Mouse (Mus musculus) stomach, embryonic 14.5 days (tissue): ENCODE data around the gene Plppr3. TPM values are rescaled to one million over a fixed set of nuclear protein-coding genes. Genes with fewer than 3 reads are reported as not detected.
A peak's percentile ranks its signal among the peaks of the same experiment; 100 is the strongest.

Source experiments
- ATAC-seq: fragments of 200-750 bp; cut with Nextera tagmentation; 2 replicates; pipeline ENCODE4 v1.8.0; 2017; ENCODE audit warnings: low read depth, moderate TSS enrichment; ENCODE audit not compliant: insufficient number of reproducible peaks, insufficient read depth, low FRiP score
- H3K27ac ChIP-seq: fragments of 300-500 bp; sonication (generic); 2 replicates; pipeline ENCODE4 v1.5.1; 2014; ENCODE audit warnings: mild to moderate bottlenecking, low read length, moderate library complexity, mixed read lengths
- H3K27me3 ChIP-seq: fragments of 300-500 bp; sonication (generic); 2 replicates; pipeline ENCODE4 v1.6.1; 2014; ENCODE audit warnings: low read length, control low read depth, mixed read lengths; ENCODE audit not compliant: control insufficient read depth, insufficient read depth
- H3K36me3 ChIP-seq: fragments of 300-500 bp; sonication (generic); 2 replicates; pipeline ENCODE4 v1.6.1; 2014; ENCODE audit warnings: mild to moderate bottlenecking, control low read depth, low read length, moderate library complexity, mixed read lengths; ENCODE audit not compliant: control insufficient read depth, insufficient read depth
- H3K4me1 ChIP-seq: fragments of 300-500 bp; sonication (generic); 2 replicates; pipeline ENCODE4 v1.6.1; 2014; ENCODE audit warnings: low read length, control low read depth, mixed read lengths; ENCODE audit not compliant: control insufficient read depth, insufficient read depth
- H3K4me2 ChIP-seq: fragments of 300-500 bp; sonication (generic); replicated peaks from 2 replicates; pipeline ENCODE4 v1.6.1; 2014; ENCODE audit warnings: low read depth, low read length, control low read depth
- H3K4me3 ChIP-seq: fragments of 300-500 bp; sonication (generic); 2 replicates; pipeline ENCODE4 v1.5.1; 2014; ENCODE audit warnings: low read depth, low read length, control low read depth
- H3K9ac ChIP-seq: fragments of 300-500 bp; sonication (generic); replicated peaks from 2 replicates; pipeline ENCODE4 v1.6.1; 2014; ENCODE audit warnings: low read depth, mild to moderate bottlenecking, control low read depth, low read length, moderate library complexity, mixed read lengths
- H3K9me3 ChIP-seq: fragments of 300-500 bp; sonication (generic); 2 replicates; pipeline ENCODE4 v1.6.1; 2016; ENCODE audit warnings: low read depth, low read length, control low read depth; ENCODE audit not compliant: control insufficient read depth
- WGBS: fragments of 180-500 bp; shearing (Covaris S2); extraction: QIAGEN DNeasy Blood & Tissue Kit; methylation state at CpG from one replicate; pipeline ENCODE4 v1.1.7; 2014; 5-methylcytosine and 5-hydroxymethylcytosine counted together
- polyA plus RNA-seq: library from polyadenylated mRNA; unstranded; fragments of >200 nt; fragmentation: Nextera tagmentation; extraction: Ambion mirVana; gene quantifications from 2 replicates; pipeline ENCODE4 v1.2.1, GENCODE M21; 2014

The Plppr3 gene
- polyA plus RNA-seq, 1 experiment from 2014 or later, result 51.7 TPM

DNA sequence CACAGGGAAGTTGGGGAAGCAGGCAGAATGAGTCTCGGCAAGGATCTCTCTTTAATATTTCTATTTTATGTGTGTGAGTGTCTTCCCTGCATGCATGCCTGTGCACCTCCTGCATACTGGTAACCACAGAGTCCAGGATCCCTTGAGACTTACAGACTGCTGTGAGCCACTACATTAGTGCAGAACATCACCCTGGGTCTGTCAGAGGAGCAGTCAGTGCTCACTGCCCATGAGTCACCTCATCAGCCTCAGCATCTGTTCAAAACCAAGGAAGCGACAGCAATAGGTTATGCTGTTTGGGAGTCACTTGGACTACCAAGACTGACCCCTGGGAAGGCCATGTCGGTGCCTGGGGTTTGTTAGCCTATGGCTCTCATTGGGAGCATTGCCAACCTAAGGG, 32.1 kb downstream of the Plppr3 start:
- no peak for ATAC-seq

DNA sequence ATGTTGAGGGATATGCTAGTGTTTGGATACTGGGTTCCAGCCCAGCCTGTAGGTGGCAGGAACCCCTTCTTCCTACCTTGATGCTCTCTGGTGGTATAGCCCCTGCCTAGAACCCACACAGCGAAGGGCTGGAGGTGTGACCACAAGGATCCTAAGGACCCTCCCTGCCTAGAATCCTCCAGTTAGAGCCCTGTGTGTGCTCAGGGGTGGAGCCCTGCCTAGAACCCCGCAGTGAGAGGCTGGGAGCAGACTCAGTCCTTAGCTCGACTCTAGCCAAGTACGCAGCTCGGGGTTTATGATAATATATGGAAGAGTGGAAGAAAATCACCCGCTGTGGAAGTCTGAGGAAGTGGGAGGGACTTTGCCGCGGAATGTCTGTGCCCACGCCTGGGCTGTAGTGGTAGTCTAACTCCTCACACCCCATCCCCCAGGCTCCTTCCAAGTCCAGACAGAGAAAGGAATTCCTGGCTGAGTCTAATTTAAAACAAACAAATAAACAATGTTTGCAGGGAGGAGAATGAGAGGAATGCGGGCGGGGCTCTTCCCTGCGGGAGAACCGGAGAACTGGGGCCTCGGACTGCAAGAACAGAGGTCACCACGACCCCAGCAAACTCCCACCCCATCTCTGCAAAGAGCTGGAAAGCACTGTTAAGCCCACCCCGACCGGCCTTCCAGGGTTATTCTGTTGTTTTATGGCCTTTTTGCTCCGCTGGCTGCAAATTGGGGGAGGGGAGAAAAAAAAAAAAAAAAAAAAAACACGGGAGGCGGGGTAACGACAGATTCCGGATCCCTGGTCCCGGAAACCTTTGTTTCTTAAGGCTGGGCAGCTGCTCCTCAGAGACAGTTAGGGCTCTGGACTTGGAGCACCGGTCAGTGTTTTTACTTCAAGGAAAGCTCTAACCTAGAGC, 33.5 kb downstream of the Plppr3 start:
- Histone ChIP-seq H3K27ac (peak overlapping the region; percentile 91), H3K27me3 (no peaks in the 10 kb centered on the region), H3K4me2 (peak overlapping the region; percentile 84), H3K9ac (no peak overlapping the region), H3K4me1 (peaks cover 27% of the 10 kb centered on the region; the same call in 1 of the 2 replicates), H3K9me3 (no peaks in the 10 kb centered on the region), H3K4me3 (peak overlapping the region; percentile 30), H3K36me3 (no peaks in the 10 kb centered on the region)
- peak; percentile 91 for ATAC-seq
- WGBS, result 1% methylated on average over 24 of the region's 24 CpGs

More for the DNA sequence above, 32.1 kb downstream of the Plppr3 start:
- Histone ChIP-seq H3K36me3 (no peaks in the 10 kb centered on the region), H3K27me3 (no peaks in the 10 kb centered on the region), H3K27ac (no peak overlapping the region), H3K4me3 (no peak overlapping the region), H3K9ac (no peak overlapping the region), H3K9me3 (no peaks in the 10 kb centered on the region), H3K4me2 (no peak overlapping the region), H3K4me1 (peaks cover 27% of the 10 kb centered on the region; the same call in 1 of the 2 replicates)
- WGBS, result 72% methylated on average over 3 of the region's 3 CpGs

DNA sequence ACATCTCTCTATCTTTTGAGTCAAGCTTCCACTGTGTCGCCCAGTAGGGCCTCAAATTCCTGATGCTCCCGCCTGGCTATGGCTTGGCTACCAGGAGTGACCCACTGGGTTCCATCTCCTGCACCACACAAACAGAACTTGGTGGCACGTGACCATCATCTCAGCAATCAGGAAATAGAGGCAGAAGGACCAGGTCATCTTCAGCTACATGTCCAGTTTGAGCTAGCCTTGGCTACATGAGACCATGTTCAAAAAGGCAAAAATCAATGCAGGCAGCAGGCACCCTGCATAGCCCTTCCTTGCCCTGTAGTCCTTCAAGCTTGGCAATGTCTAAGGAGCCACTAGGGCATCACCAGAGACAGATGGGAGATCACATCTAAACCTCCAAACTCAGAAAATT, 34.3 kb downstream of the Plppr3 start:
- no peaks in the 10 kb centered on the region for H3K27me3 ChIP-seq
- H3K4me2 ChIP-seq, result peak overlapping the region; percentile 84; the same call in 1 of the 2 replicates
- WGBS, result 89% methylated on average over 3 of the region's 3 CpGs
- 0 out of 2 replicates have a peak overlapping the region, but pooled peaks have one; percentile 30 for H3K4me3 ChIP-seq
- H3K9me3 ChIP-seq, result no peaks in the 10 kb centered on the region
- peak overlapping the region; percentile 91 for H3K27ac ChIP-seq
- ATAC-seq, result no peak
- no peaks in the 10 kb centered on the region for H3K36me3 ChIP-seq
- H3K9ac ChIP-seq, result no peak overlapping the region
- peaks cover 27% of the 10 kb centered on the region; the same call in 1 of the 2 replicates for H3K4me1 ChIP-seq

DNA sequence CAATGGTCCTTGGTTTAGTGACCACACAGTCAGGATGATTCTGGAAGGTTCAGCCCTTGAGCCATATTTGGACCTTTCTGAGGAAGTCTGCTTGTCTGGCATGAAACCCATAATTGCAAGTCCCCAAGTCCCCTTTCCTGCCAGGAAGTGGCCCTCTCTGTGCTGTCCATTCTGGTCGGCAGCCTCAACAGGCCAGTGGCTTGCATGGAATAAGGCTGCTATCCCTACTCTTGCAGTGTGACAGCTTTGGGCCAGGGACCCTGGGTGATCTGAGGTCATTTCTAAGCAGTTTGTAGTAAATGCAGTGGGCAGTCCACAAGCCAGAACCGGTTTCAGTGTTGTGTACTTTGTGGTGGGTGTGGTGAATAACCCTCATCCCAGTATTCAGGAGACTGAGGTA, 36.3 kb downstream of the Plppr3 start:
- H3K27me3 ChIP-seq, result no peaks in the 10 kb centered on the region
- peaks cover 20% of the 10 kb centered on the region; the same call in 1 of the 2 replicates for H3K4me1 ChIP-seq
- H3K27ac ChIP-seq, result no peak overlapping the region
- no peaks in the 10 kb centered on the region for H3K9me3 ChIP-seq
- no peak for ATAC-seq
- H3K4me2 ChIP-seq, result no peak overlapping the region
- H3K9ac ChIP-seq, result no peak overlapping the region
- no peaks in the 10 kb centered on the region for H3K36me3 ChIP-seq
- H3K4me3 ChIP-seq, result no peak overlapping the region
- WGBS, result 51% methylated on average over 2 of the region's 2 CpGs

DNA sequence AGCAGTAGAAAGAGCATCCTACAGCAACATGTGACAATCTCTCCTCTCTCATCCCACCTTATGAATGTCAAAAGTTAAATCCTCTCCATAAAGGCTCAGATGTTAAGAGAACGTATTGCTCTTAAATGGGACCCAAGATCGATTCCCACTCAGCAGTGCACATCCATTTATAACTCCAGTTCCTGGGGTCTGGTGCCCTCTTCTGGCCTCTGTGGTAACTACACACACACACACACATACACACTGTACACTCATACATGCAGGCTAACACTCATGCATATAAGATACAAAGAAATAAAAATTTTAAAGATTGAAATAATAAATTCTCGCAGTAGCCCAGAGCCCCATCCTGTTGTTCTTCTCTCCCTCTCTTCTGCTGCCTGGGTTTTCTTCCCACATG, 37.5 kb downstream of the Plppr3 start:
- H3K4me3 ChIP-seq, result no peak overlapping the region
- WGBS, result 94% methylated on average over 3 of the region's 3 CpGs
- H3K9me3 ChIP-seq, result no peaks in the 10 kb centered on the region
- no peak overlapping the region for H3K4me2 ChIP-seq
- no peak overlapping the region for H3K27ac ChIP-seq
- no peak for ATAC-seq
- no peaks in the 10 kb centered on the region for H3K36me3 ChIP-seq
- no peak overlapping the region for H3K9ac ChIP-seq
- no peaks in the 10 kb centered on the region for H3K27me3 ChIP-seq
- peaks cover 12% of the 10 kb centered on the region; the same call in 1 of the 2 replicates for H3K4me1 ChIP-seq

DNA sequence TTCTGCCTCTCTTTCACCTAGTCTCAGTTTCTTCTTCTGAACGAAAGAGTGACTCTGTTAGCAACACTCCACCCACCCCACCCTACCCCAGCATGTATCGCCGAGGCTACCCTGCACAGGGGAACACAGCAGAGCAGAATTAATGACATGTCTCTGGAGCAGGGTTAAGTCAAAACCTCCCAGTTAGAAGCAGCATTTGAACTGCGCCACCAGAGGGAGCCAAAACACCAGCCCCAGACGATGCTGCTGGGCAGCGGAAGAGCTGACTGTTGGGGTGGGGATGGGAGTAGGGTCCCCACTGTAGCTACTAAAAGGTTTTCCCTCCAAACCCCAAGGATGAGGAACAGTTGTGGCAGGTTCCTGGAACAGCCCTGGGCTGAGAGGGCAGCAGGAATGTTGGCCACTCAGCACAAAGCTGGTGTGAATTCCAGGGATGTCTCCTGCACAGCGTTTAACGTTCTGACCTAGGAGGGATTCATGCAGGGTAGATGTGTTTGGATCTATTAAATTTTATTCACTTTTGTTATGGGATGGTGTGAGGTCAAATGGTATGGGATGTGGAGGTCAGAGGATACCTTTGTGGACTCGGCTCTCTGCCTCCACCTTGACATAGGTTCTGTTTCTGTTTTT, 39.5 kb downstream of the Plppr3 start:
- peak; percentile 49; the same call in 1 of the 2 replicates for ATAC-seq
- H3K4me2 ChIP-seq, result no peak overlapping the region
- no peaks in the 10 kb centered on the region for H3K27me3 ChIP-seq
- H3K4me1 ChIP-seq, result no peaks in the 10 kb centered on the region
- H3K27ac ChIP-seq, result no peak overlapping the region
- H3K9me3 ChIP-seq, result no peaks in the 10 kb centered on the region
- WGBS, result 22% methylated on average over 9 of the region's 9 CpGs
- no peaks in the 10 kb centered on the region for H3K36me3 ChIP-seq
- no peak overlapping the region for H3K4me3 ChIP-seq
- no peak overlapping the region for H3K9ac ChIP-seq

DNA sequence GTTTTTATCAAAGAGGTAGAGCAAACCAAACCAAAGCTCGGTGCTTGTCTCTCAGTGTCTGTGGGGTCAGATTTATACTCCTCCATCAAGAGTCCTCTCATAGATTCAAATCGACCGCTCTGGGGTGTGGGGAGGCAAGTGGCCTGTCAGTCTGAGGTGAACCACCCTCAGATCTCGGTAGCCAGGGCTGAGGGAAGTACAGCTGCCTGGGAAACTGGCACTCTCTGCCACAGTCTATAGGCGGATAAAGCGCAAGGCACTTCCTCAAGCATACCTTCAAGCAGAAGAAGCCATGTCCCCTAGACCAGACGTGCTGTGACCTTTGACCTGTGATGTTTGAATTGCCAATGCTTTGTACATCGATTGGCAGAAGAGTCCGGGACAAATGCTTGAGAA, 41.6 kb downstream of the Plppr3 start:
- WGBS, result 72% methylated on average over 9 of the region's 9 CpGs
- no peak for ATAC-seq

DNA sequence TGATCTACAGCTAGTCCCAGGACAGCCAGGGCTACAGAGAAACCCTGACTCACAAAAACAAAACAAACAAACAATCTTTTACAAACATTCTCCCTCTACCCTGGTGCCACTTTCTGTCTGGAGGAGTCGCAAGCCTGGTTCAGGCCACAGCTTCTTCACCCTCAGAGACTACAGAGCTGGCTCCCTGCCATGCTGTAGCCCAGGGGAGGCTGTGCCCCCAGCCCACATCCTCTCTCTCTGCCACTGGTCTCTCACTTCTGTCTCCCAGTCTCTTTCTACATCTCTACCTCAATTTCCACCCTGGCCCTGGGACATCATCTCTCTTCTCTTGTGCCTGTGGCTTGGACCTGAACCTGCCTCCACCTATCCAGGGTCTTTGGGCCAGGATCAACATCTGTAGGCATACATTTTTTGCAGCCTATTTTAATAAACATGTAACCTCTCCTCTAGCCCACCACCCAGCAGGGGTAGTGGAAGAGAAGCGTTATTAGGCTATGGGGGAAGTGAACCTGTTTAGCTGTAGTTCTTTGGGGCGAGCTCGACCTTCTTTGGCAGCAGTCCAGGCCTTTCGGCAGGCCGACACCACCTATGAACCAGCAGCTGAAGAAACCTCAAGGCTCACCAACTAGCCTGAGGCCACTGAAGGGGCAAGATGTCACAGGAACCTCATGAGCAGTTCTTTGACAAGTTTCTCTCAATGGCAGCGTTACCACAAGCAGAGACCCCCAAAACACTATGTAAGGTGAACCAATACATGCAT, 42.2 kb downstream of the Plppr3 start:
- ATAC-seq, result no peak
- Histone ChIP-seq H3K27ac (no peak overlapping the region), H3K4me2 (no peak overlapping the region), H3K4me3 (no peak overlapping the region), H3K4me1 (no peaks in the 10 kb centered on the region), H3K36me3 (no peaks in the 10 kb centered on the region), H3K9me3 (no peaks in the 10 kb centered on the region), H3K9ac (no peak overlapping the region), H3K27me3 (no peaks in the 10 kb centered on the region)
- WGBS, result 61% methylated on average over 7 of the region's 7 CpGs

More for the DNA sequence above, 41.6 kb downstream of the Plppr3 start:
- Histone ChIP-seq H3K4me1 (no peaks in the 10 kb centered on the region), H3K9me3 (no peaks in the 10 kb centered on the region), H3K4me3 (no peak overlapping the region), H3K27me3 (no peaks in the 10 kb centered on the region), H3K4me2 (no peak overlapping the region), H3K36me3 (no peaks in the 10 kb centered on the region), H3K9ac (no peak overlapping the region), H3K27ac (no peak overlapping the region)
